Mouse (Mus musculus): ENCODE measurements around the gene Kdsr. TPM values are rescaled to one million over a fixed set of nuclear protein-coding genes. Genes with fewer than 3 reads are reported as not detected.
A peak's percentile ranks its signal among the peaks of the same experiment; 100 is the strongest.

Kdsr gene
- polyA plus RNA-seq, 1 experiment from 2014 or later: 13.3 TPM

- Histone ChIP-seq H3K36me3 (peaks cover 46% of the 10 kb centered on the region), H3K4me3 (no peak overlapping the region), H3K9me3 (no peaks in the 10 kb centered on the region), H3K4me2 (replicated peaks) (no peak overlapping the region), H3K27ac (no peak overlapping the region), H3K4me1 (no peaks in the 10 kb centered on the region), H3K9ac (no peak overlapping the region), H3K27me3 (no peaks in the 10 kb centered on the region)
- WGBS: 88% methylated on average over 3 of the region's 3 CpGs
- ATAC-seq (ENCODE audit: low FRiP score, low read depth): no peak
Measured at GRCm38 (mm10) chr1:106764281-106764680, 4.8 kb upstream of the Kdsr start.

DNA sequence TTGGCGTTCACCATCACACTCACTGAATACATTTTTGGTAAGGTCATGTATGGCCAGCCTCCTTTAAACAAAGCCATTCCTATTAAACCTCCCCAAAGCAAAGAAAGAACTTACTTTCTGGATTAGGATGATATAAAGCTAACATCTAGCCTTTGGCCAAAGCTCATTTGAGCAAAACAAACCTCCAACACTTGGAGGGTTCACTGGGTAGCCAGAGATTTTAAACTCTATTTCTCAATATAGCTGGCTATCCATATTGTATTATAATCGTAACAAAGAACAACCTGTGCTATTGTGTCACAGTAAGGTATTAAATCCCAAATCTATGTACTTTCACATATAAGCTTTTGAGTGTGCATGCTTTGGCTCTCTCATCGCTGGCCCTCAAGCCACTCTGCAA is 1.2 kb upstream of the Kdsr start:
- Histone ChIP-seq H3K36me3 (peaks cover 18% of the 10 kb centered on the region), H3K27me3 (no peaks in the 10 kb centered on the region), H3K9ac (no peak overlapping the region), H3K4me2 (replicated peaks) (no peak overlapping the region; the same call in 1 of the 2 replicates), H3K9me3 (no peaks in the 10 kb centered on the region), H3K4me1 (peaks cover 14% of the 10 kb centered on the region), H3K4me3 (no peak overlapping the region), H3K27ac (no peak overlapping the region)
- ATAC-seq (ENCODE audit: low FRiP score, low read depth): no peak
- WGBS: 96% methylated on average over 3 of the region's 3 CpGs

GRCm38 (mm10) chr1:106758734-106759571 is 574 bp downstream of the Kdsr start:
- Histone ChIP-seq H3K9me3 (no peaks in the 10 kb centered on the region), H3K27ac (peak overlapping the region; percentile 70), H3K4me1 (peaks cover 14% of the 10 kb centered on the region), H3K4me2 (replicated peaks) (peak overlapping the region; percentile 98), H3K36me3 (peaks cover 14% of the 10 kb centered on the region), H3K27me3 (no peaks in the 10 kb centered on the region), H3K4me3 (peak overlapping the region; percentile 77), H3K9ac (peak overlapping the region; percentile 84)
- peak; percentile 68 for ATAC-seq (ENCODE audit: low FRiP score, low read depth)
- 3% methylated on average over 34 of the region's 34 CpGs for WGBS

GRCm38 (mm10) chr1:106756633-106757032 is 2.9 kb downstream of the Kdsr start:
- Histone ChIP-seq H3K36me3 (peaks cover 17% of the 10 kb centered on the region), H3K9me3 (no peaks in the 10 kb centered on the region)
- no peak for ATAC-seq (ENCODE audit: low FRiP score, low read depth)

GRCm38 (mm10) chr1:106752013-106752412 is 7.5 kb downstream of the Kdsr start:
- no peak for ATAC-seq (ENCODE audit: low FRiP score, low read depth)
- Histone ChIP-seq H3K27ac (no peak overlapping the region), H3K36me3 (peaks cover 26% of the 10 kb centered on the region), H3K4me2 (replicated peaks) (no peak overlapping the region), H3K9ac (no peak overlapping the region), H3K4me1 (no peaks in the 10 kb centered on the region), H3K4me3 (no peak overlapping the region), H3K9me3 (no peaks in the 10 kb centered on the region), H3K27me3 (no peaks in the 10 kb centered on the region)
- WGBS: 96% methylated on average over 5 of the region's 5 CpGs

More at GRCm38 (mm10) chr1:106756633-106757032, 2.9 kb downstream of the Kdsr start:
- Histone ChIP-seq H3K4me1 (peaks cover 14% of the 10 kb centered on the region), H3K4me3 (no peak overlapping the region), H3K4me2 (replicated peaks) (no peak overlapping the region), H3K27ac (no peak overlapping the region), H3K27me3 (no peaks in the 10 kb centered on the region), H3K9ac (no peak overlapping the region)
- 85% methylated on average over 4 of the region's 4 CpGs for WGBS

DNA sequence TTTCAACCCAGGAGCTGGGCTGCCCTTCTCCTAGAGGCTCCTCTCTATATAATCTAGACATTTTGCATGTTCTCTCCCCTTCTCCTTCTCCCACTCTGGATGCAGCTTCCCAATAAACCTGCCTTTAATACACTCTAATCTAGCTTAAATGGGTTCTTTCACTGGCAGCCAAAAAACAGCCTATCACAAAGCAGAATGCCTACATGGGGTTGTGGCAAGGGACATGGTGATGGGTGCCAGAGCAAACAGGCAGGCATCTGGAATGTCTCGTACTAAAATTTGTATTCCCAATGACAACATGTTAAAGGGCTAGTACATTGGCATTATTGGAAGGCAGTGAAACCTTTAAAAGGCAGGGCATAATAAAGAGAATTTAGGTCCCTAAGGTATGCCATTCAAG is 8.9 kb downstream of the Kdsr start:
- H3K36me3 ChIP-seq: peaks cover 39% of the 10 kb centered on the region
- 83% methylated on average over 1 of the region's 1 CpGs for WGBS

DNA sequence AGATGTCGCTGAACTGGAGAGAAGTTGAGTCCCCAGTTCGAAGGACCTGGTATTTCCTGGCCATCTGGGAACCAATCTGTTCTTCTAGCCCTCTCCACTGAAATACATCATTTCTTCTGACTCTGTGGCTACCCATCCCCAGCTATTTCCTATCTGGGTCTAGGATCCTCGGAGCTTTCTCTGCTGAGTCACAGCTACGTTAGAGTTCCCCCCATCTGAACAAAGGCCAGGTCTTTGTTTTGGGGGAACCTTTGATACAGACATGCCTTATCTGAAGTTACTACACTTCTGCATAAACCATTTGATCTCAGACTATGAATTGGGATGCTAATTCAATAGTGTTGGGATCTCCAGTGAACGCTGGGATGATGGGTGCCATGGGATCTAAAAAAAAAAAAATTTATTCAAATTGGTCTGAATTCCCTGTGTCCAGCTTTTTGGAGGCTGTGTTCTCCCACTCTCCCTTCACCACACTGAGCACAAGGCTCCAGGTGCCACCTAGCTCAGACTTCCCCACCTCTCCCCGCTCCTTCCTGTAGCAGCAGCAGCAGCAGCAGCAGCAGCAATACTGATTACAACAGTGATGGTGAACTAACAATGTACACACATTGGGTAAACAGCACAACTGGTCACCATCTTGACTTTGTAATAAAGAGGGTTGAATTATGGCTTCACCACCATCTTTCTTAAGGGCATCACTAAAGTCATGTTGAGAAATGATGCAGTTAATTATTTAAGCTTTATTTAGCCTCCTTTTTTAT is 10.8 kb downstream of the Kdsr start:
- ATAC-seq (ENCODE audit: low FRiP score, low read depth): no peak
- no peaks in the 10 kb centered on the region for H3K4me1 ChIP-seq
- no peak overlapping the region for H3K27ac ChIP-seq
- no peak overlapping the region for H3K4me3 ChIP-seq
- no peak overlapping the region for H3K4me2 ChIP-seq (replicated peaks)
- H3K36me3 ChIP-seq: peaks cover 30% of the 10 kb centered on the region
- 85% methylated on average over 6 of the region's 6 CpGs for WGBS
- no peaks in the 10 kb centered on the region for H3K27me3 ChIP-seq
- no peaks in the 10 kb centered on the region for H3K9me3 ChIP-seq
- H3K9ac ChIP-seq: no peak overlapping the region

More for the DNA sequence above, 8.9 kb downstream of the Kdsr start:
- H3K4me2 ChIP-seq (replicated peaks): no peak overlapping the region
- no peak for ATAC-seq (ENCODE audit: low FRiP score, low read depth)
- no peaks in the 10 kb centered on the region for H3K27me3 ChIP-seq
- H3K9me3 ChIP-seq: no peaks in the 10 kb centered on the region
- no peak overlapping the region for H3K9ac ChIP-seq
- H3K4me1 ChIP-seq: no peaks in the 10 kb centered on the region
- H3K27ac ChIP-seq: no peak overlapping the region
- H3K4me3 ChIP-seq: no peak overlapping the region

GRCm38 (mm10) chr1:106742980-106743379 is 16.5 kb downstream of the Kdsr start:
- H3K4me2 ChIP-seq (replicated peaks): no peak overlapping the region
- no peak overlapping the region for H3K27ac ChIP-seq
- H3K4me3 ChIP-seq: no peak overlapping the region
- H3K36me3 ChIP-seq: peaks cover 57% of the 10 kb centered on the region
- no peaks in the 10 kb centered on the region for H3K4me1 ChIP-seq
- ATAC-seq (ENCODE audit: low FRiP score, low read depth): no peak
- no peaks in the 10 kb centered on the region for H3K27me3 ChIP-seq
- no peak overlapping the region for H3K9ac ChIP-seq
- 66% methylated on average over 6 of the region's 6 CpGs for WGBS
- no peaks in the 10 kb centered on the region for H3K9me3 ChIP-seq

- Histone ChIP-seq H3K4me1 (no peaks in the 10 kb centered on the region), H3K27ac (no peak overlapping the region), H3K4me3 (no peak overlapping the region), H3K9ac (no peak overlapping the region), H3K36me3 (peaks cover 51% of the 10 kb centered on the region), H3K9me3 (no peaks in the 10 kb centered on the region), H3K4me2 (replicated peaks) (no peak overlapping the region), H3K27me3 (no peaks in the 10 kb centered on the region)
- no peak for ATAC-seq (ENCODE audit: low FRiP score, low read depth)
- WGBS: 92% methylated on average over 4 of the region's 4 CpGs
Measured at GRCm38 (mm10) chr1:106740735-106741134, 18.8 kb downstream of the Kdsr start.

DNA sequence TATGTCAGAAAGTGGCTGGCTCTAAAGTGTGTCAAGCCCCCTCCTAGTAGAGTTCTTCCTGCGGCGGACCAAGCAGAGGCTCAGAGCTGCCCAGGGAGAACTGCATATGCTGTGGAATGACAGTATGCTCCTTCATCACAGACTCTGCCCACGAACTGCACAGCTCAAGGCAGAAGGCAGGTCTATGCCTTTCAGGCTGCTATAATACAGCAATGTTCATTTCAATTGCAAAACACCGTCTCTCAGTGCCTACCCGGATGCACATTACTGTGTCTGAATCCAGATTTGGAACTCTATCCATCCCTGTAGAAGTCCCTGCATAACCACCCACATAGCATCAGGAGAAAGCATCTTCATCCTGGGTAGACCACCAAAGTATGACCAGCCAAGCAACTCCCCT is 19.7 kb downstream of the Kdsr start:
- H3K27ac ChIP-seq: no peak overlapping the region
- no peak overlapping the region for H3K4me2 ChIP-seq (replicated peaks)
- H3K36me3 ChIP-seq: peaks cover 51% of the 10 kb centered on the region
- H3K4me1 ChIP-seq: no peaks in the 10 kb centered on the region
- H3K9ac ChIP-seq: no peak overlapping the region
- no peak for ATAC-seq (ENCODE audit: low FRiP score, low read depth)
- H3K9me3 ChIP-seq: no peaks in the 10 kb centered on the region
- H3K27me3 ChIP-seq: no peaks in the 10 kb centered on the region
- 92% methylated on average over 5 of the region's 5 CpGs for WGBS
- no peak overlapping the region for H3K4me3 ChIP-seq

- Histone ChIP-seq H3K9ac (no peak overlapping the region), H3K27ac (no peak overlapping the region), H3K9me3 (no peaks in the 10 kb centered on the region), H3K36me3 (peaks cover 65% of the 10 kb centered on the region), H3K4me3 (no peak overlapping the region), H3K4me2 (replicated peaks) (no peak overlapping the region), H3K4me1 (no peaks in the 10 kb centered on the region), H3K27me3 (no peaks in the 10 kb centered on the region)
- no peak for ATAC-seq (ENCODE audit: low FRiP score, low read depth)
- WGBS: 78% methylated on average over 3 of the region's 3 CpGs
Measured at GRCm38 (mm10) chr1:106738092-106738491, 21.4 kb downstream of the Kdsr start.

GRCm38 (mm10) chr1:106736211-106736610 is 23.3 kb downstream of the Kdsr start:
- ATAC-seq (ENCODE audit: low FRiP score, low read depth): no peak
- no peaks in the 10 kb centered on the region for H3K27me3 ChIP-seq
- H3K9ac ChIP-seq: no peak overlapping the region
- WGBS: 88% methylated on average over 8 of the region's 8 CpGs
- peaks cover 51% of the 10 kb centered on the region for H3K36me3 ChIP-seq
- H3K4me2 ChIP-seq (replicated peaks): no peak overlapping the region
- H3K27ac ChIP-seq: no peak overlapping the region
- no peaks in the 10 kb centered on the region for H3K4me1 ChIP-seq
- no peak overlapping the region for H3K4me3 ChIP-seq
- H3K9me3 ChIP-seq: no peaks in the 10 kb centered on the region
